Mouse (Mus musculus) c-Kit-positive CD71-negative TER-119-negative erythroid progenitor cells, embryonic 14.5 days (primary cell): ENCODE measurements around the gene Cntn5.
"Not testable (repeated sequence)": the region's sequence is repeated elsewhere in the genome, so short reads cannot be mapped to it uniquely, and the experiment has no call there.

Source experiments
- DNase-seq: peaks from one replicate; pipeline ENCODE4 v3.0.0-alpha.2; 2013; ENCODE audit warnings: low read depth

Cntn5 gene

GRCm38 (mm10) chr9:10657144-10657748 is 247.3 kb downstream of the Cntn5 start:
- no peak for DNase-seq

- DNase-seq = no peak
Measured at GRCm38 (mm10) chr9:10650632-10651031, 253.9 kb downstream of the Cntn5 start.

GRCm38 (mm10) chr9:10645951-10646350 is 258.6 kb downstream of the Cntn5 start:
- no peak for DNase-seq

GRCm38 (mm10) chr9:10645045-10645830 is 259.3 kb downstream of the Cntn5 start:
- DNase-seq = no peak

GRCm38 (mm10) chr9:10618036-10618435 is 286.5 kb downstream of the Cntn5 start:
- no peak for DNase-seq

GRCm38 (mm10) chr9:10575346-10576241 is 329.0 kb downstream of the Cntn5 start:
- no peak for DNase-seq

GRCm38 (mm10) chr9:10569830-10570229 is 334.7 kb downstream of the Cntn5 start:
- no peak for DNase-seq

GRCm38 (mm10) chr9:10540877-10541276 is 363.7 kb downstream of the Cntn5 start:
- not testable (repeated sequence) for DNase-seq

- DNase-seq = no peak
Measured at GRCm38 (mm10) chr9:10532248-10532647, 372.3 kb downstream of the Cntn5 start.

- DNase-seq = no peak
Measured at GRCm38 (mm10) chr9:10531087-10531486, 373.5 kb downstream of the Cntn5 start.

- no peak for DNase-seq
Measured at GRCm38 (mm10) chr9:10529528-10529927, 375.0 kb downstream of the Cntn5 start.

- no peak for DNase-seq
Measured at GRCm38 (mm10) chr9:10529113-10529512, 375.5 kb downstream of the Cntn5 start.

- DNase-seq = no peak
Measured at GRCm38 (mm10) chr9:10528692-10529091, 375.9 kb downstream of the Cntn5 start.

- no peak for DNase-seq
Measured at GRCm38 (mm10) chr9:10525915-10526667, 378.5 kb downstream of the Cntn5 start.

- DNase-seq = no peak
Measured at GRCm38 (mm10) chr9:10522604-10523003, 382.0 kb downstream of the Cntn5 start.

GRCm38 (mm10) chr9:10521054-10521453 is 383.5 kb downstream of the Cntn5 start:
- DNase-seq = no peak

- no peak for DNase-seq
Measured at GRCm38 (mm10) chr9:10492243-10492642, 412.3 kb downstream of the Cntn5 start.

GRCm38 (mm10) chr9:10471484-10472125 is 433.0 kb downstream of the Cntn5 start:
- no peak for DNase-seq

- no peak for DNase-seq
Measured at GRCm38 (mm10) chr9:10464758-10465157, 439.8 kb downstream of the Cntn5 start.

GRCm38 (mm10) chr9:10457900-10458299 is 446.7 kb downstream of the Cntn5 start:
- DNase-seq = no peak

GRCm38 (mm10) chr9:10448987-10449563 is 455.5 kb downstream of the Cntn5 start:
- DNase-seq = no peak
